Mouse (Mus musculus) urinary bladder, postnatal 10 days (tissue): ENCODE measurements around the gene Arhgef11.

Experiments
- DNase-seq: peaks from one replicate; pipeline ENCODE4 v3.0.0; 2022; ENCODE audit warnings: low spot score

The Arhgef11 gene

GRCm38 (mm10) chr3:87761408-87762375, 144.3 kb downstream of the Arhgef11 start:
- DNase-seq, result no peak

- no peak for DNase-seq
These were observed 145.8 kb downstream of the Arhgef11 start for GRCm38 (mm10) chr3:87763202-87763601.

- no peak for DNase-seq
These were observed 146.4 kb downstream of the Arhgef11 start for GRCm38 (mm10) chr3:87763683-87764289.

GRCm38 (mm10) chr3:87764506-87764905, 147.1 kb downstream of the Arhgef11 start:
- no peak for DNase-seq

- DNase-seq, result no peak
These were observed 147.7 kb downstream of the Arhgef11 start for GRCm38 (mm10) chr3:87765091-87765490.

- DNase-seq, result no peak
These were observed 148.4 kb downstream of the Arhgef11 start for GRCm38 (mm10) chr3:87765631-87766283.

GRCm38 (mm10) chr3:87766284-87766667, 148.9 kb downstream of the Arhgef11 start:
- DNase-seq, result no peak

- DNase-seq, result no peak
These were observed 150.4 kb downstream of the Arhgef11 start for GRCm38 (mm10) chr3:87767764-87768163.

GRCm38 (mm10) chr3:87768431-87768830, 151.1 kb downstream of the Arhgef11 start:
- DNase-seq, result no peak

GRCm38 (mm10) chr3:87768844-87769243, 151.5 kb downstream of the Arhgef11 start:
- peak; percentile 50 for DNase-seq

- DNase-seq, result no peak
These were observed 152.1 kb downstream of the Arhgef11 start for GRCm38 (mm10) chr3:87769506-87769905.

- DNase-seq, result no peak
These were observed 152.9 kb downstream of the Arhgef11 start for GRCm38 (mm10) chr3:87770280-87770679.

GRCm38 (mm10) chr3:87771088-87771487, 153.7 kb downstream of the Arhgef11 start:
- DNase-seq, result no peak

- DNase-seq, result no peak
These were observed 160.9 kb downstream of the Arhgef11 start for GRCm38 (mm10) chr3:87778283-87778682.

- no peak for DNase-seq
These were observed 161.7 kb downstream of the Arhgef11 start for GRCm38 (mm10) chr3:87779086-87779485.

GRCm38 (mm10) chr3:87783282-87784023, 166.1 kb downstream of the Arhgef11 start:
- DNase-seq, result no peak

- no peak for DNase-seq
These were observed 167.8 kb downstream of the Arhgef11 start for GRCm38 (mm10) chr3:87785156-87785555.

GRCm38 (mm10) chr3:87785626-87786214, 168.4 kb downstream of the Arhgef11 start:
- no peak for DNase-seq
